Mouse (Mus musculus) telencephalon, adult 2 months (tissue): Measurements from ENCODE around the gene Col12a1.
A peak's percentile ranks its signal among the peaks of the same experiment; 100 is the strongest.

Experiments used
- DNase-seq: peaks from one replicate; pipeline ENCODE4 v3.0.0-alpha.2; 2011; ENCODE audit warnings: low read depth, low spot score

The Col12a1 gene

GRCm38 (mm10) chr9:79718481-79719370 lies at the start of gene Col12a1:
TSS of gene Col12a1 (minus strand) at chr9:79718831.
- DNase-seq = no peak

GRCm38 (mm10) chr9:79766991-79767545 lies 48.4 kb upstream of the Col12a1 start:
- no peak for DNase-seq

GRCm38 (mm10) chr9:79765329-79765728 lies 46.7 kb upstream of the Col12a1 start:
- no peak for DNase-seq

GRCm38 (mm10) chr9:79762519-79762918 lies 43.9 kb upstream of the Col12a1 start:
- no peak for DNase-seq

- DNase-seq = peak; percentile 6
Measured at GRCm38 (mm10) chr9:79760076-79760475, 41.4 kb upstream of the Col12a1 start.

- DNase-seq = peak; percentile 97
Measured at GRCm38 (mm10) chr9:79759385-79760005, 40.9 kb upstream of the Col12a1 start, which contains the start of gene Cox7a2. TSS of gene Cox7a2 (minus strand) at chr9:79759878.

GRCm38 (mm10) chr9:79755311-79755710 lies 36.7 kb upstream of the Col12a1 start:
- no peak for DNase-seq

GRCm38 (mm10) chr9:79751846-79752245 lies 33.2 kb upstream of the Col12a1 start:
- DNase-seq = no peak

GRCm38 (mm10) chr9:79750709-79751108 lies 32.1 kb upstream of the Col12a1 start:
- DNase-seq = no peak

- DNase-seq = no peak
Measured at GRCm38 (mm10) chr9:79745036-79745435, 26.4 kb upstream of the Col12a1 start.

GRCm38 (mm10) chr9:79735608-79736007 lies 17.0 kb upstream of the Col12a1 start:
- DNase-seq = no peak

GRCm38 (mm10) chr9:79730301-79730700 lies 11.7 kb upstream of the Col12a1 start:
- DNase-seq = no peak

- no peak for DNase-seq
Measured at GRCm38 (mm10) chr9:79723090-79723489, 4.5 kb upstream of the Col12a1 start.

- peak; percentile 16 for DNase-seq
Measured at GRCm38 (mm10) chr9:79721056-79721455, 2.4 kb upstream of the Col12a1 start.

- DNase-seq = no peak
Measured at GRCm38 (mm10) chr9:79720143-79720542, 1.5 kb upstream of the Col12a1 start.

- DNase-seq = no peak
Measured at GRCm38 (mm10) chr9:79719451-79719850, 820 bp upstream of the Col12a1 start.

GRCm38 (mm10) chr9:79717836-79718475 lies 675 bp downstream of the Col12a1 start:
- DNase-seq = no peak

GRCm38 (mm10) chr9:79716909-79717835 lies 1.5 kb downstream of the Col12a1 start:
- peak; percentile 64 for DNase-seq

- no peak for DNase-seq
Measured at GRCm38 (mm10) chr9:79716496-79716895, 2.1 kb downstream of the Col12a1 start.

GRCm38 (mm10) chr9:79714471-79715045 lies 4.1 kb downstream of the Col12a1 start:
- no peak for DNase-seq
